Mouse (Mus musculus): ENCODE results near the gene Bfar. TPM values are rescaled to one million over a fixed set of nuclear protein-coding genes. Genes with fewer than 3 reads are reported as not detected.
A peak's percentile ranks its signal among the peaks of the same experiment; 100 is the strongest.

The Bfar gene
- polyA plus RNA-seq, 1 experiment from 2014 or later = 41.9 TPM

DNA sequence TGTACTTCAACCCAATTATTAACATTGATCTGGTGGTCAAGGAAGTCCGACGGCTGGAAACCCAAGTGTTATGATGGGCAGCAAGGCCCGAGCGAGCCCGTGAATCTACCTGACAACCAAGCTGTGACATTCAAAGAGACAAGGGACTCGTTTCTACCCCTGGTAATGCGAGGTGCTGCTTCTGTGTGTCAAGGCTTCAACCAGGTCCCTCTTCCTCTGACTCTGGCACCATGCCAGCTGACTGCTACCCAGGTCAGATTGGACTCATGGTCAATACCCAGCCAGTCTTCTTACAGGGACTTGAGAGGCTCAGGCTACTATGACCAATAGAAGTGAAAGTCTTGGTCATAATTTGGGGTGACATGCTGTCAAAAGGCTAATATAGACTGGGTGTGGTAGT, 30.5 kb downstream of the Bfar start:
- H3K4me2 ChIP-seq (ENCODE audit: low read depth, low read length) = no peak overlapping the region
- H3K4me1 ChIP-seq (ENCODE audit: control insufficient read depth, insufficient read depth, low read length) = no peaks in the 10 kb centered on the region
- no peak overlapping the region for H3K9ac ChIP-seq (ENCODE audit: low read length)
- 90% methylated on average over 7 of the region's 7 CpGs for WGBS
- no peak overlapping the region for H3K27ac ChIP-seq (ENCODE audit: low read length)
- H3K36me3 ChIP-seq (ENCODE audit: control insufficient read depth, insufficient read depth, low read length) = peaks cover 10% of the 10 kb centered on the region; the same call in 1 of the 2 replicates
- no peak for ATAC-seq (ENCODE audit: insufficient read depth, low FRiP score)
- no peaks in the 10 kb centered on the region for H3K9me3 ChIP-seq (replicated peaks; ENCODE audit: control insufficient read depth, low read length)
- H3K4me3 ChIP-seq (replicated peaks; ENCODE audit: low read length) = no peak overlapping the region
- no peaks in the 10 kb centered on the region for H3K27me3 ChIP-seq (ENCODE audit: control insufficient read depth, insufficient read depth, low read length)

DNA sequence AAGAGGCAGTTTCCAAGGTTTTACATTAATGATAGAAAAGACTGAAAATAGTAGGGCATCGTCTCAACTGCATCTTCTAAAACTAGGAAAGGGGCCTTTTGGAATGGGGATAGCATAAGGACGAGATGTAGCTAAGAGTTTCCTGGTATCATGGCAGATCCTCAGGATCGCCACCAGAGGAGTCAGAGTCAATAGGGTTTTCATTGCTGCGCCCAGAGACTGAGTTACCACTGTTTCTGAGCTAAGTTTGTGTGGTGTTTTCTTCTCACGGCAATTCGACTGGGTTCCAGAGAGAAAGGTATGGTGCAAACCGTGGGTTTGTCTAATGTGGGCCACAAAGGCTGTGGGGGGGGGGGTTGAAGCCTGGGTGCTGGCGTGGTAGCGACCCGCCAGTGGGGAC, 33.0 kb downstream of the Bfar start:
- Histone ChIP-seq H3K27ac (ENCODE audit: low read length) (no peak overlapping the region), H3K9me3 (replicated peaks; ENCODE audit: control insufficient read depth, low read length) (no peaks in the 10 kb centered on the region), H3K4me3 (replicated peaks; ENCODE audit: low read length) (no peak overlapping the region), H3K4me1 (ENCODE audit: control insufficient read depth, insufficient read depth, low read length) (no peaks in the 10 kb centered on the region), H3K9ac (ENCODE audit: low read length) (no peak overlapping the region), H3K36me3 (ENCODE audit: control insufficient read depth, insufficient read depth, low read length) (no peaks in the 10 kb centered on the region), H3K27me3 (ENCODE audit: control insufficient read depth, insufficient read depth, low read length) (no peaks in the 10 kb centered on the region), H3K4me2 (ENCODE audit: low read depth, low read length) (no peak overlapping the region)
- WGBS = 96% methylated on average over 10 of the region's 10 CpGs
- ATAC-seq (ENCODE audit: insufficient read depth, low FRiP score) = no peak

DNA sequence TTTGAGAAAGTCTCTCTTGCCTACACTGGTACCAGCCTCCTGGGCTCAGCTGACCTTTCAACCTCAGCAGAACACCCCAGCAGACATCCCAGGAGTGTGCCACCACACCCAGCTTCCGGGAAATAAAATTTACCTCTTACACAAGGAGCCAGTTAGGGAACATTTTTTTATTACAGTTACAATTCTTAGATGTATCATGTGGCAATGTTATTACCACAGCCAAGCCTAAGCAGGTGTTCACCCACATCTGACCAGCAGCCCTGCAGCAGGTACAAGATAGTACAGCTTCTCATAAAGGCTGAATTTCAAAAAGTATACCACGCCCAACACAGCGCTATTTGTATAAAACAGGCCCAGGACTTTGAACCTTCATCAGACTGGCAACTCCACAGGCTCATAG, 43.3 kb downstream of the Bfar start:
- Histone ChIP-seq H3K27ac (ENCODE audit: low read length) (peak overlapping the region; percentile 56), H3K4me2 (ENCODE audit: low read depth, low read length) (no peak overlapping the region), H3K4me1 (ENCODE audit: control insufficient read depth, insufficient read depth, low read length) (0 out of 2 replicates have a peak, but pooled peaks cover 3% of the 10 kb centered on the region), H3K9ac (ENCODE audit: low read length) (no peak overlapping the region), H3K4me3 (replicated peaks; ENCODE audit: low read length) (no peak overlapping the region), H3K9me3 (replicated peaks; ENCODE audit: control insufficient read depth, low read length) (no peaks in the 10 kb centered on the region), H3K27me3 (ENCODE audit: control insufficient read depth, insufficient read depth, low read length) (no peaks in the 10 kb centered on the region), H3K36me3 (ENCODE audit: control insufficient read depth, insufficient read depth, low read length) (no peaks in the 10 kb centered on the region)
- ATAC-seq (ENCODE audit: insufficient read depth, low FRiP score) = peak; percentile 84; the same call in 1 of the 2 replicates
- WGBS = 76% methylated on average over 3 of the region's 3 CpGs

- Histone ChIP-seq H3K27me3 (ENCODE audit: control insufficient read depth, insufficient read depth, low read length) (no peaks in the 10 kb centered on the region), H3K36me3 (ENCODE audit: control insufficient read depth, insufficient read depth, low read length) (no peaks in the 10 kb centered on the region), H3K9ac (ENCODE audit: low read length) (no peak overlapping the region), H3K9me3 (replicated peaks; ENCODE audit: control insufficient read depth, low read length) (no peaks in the 10 kb centered on the region), H3K4me2 (ENCODE audit: low read depth, low read length) (no peak overlapping the region), H3K27ac (ENCODE audit: low read length) (no peak overlapping the region), H3K4me1 (ENCODE audit: control insufficient read depth, insufficient read depth, low read length) (0 out of 2 replicates have a peak, but pooled peaks cover 3% of the 10 kb centered on the region), H3K4me3 (replicated peaks; ENCODE audit: low read length) (no peak overlapping the region)
- ATAC-seq (ENCODE audit: insufficient read depth, low FRiP score) = no peak
- 91% methylated on average over 2 of the region's 2 CpGs for WGBS
Measured at GRCm38 (mm10) chr16:13716821-13717553, 45.3 kb downstream of the Bfar start.

DNA sequence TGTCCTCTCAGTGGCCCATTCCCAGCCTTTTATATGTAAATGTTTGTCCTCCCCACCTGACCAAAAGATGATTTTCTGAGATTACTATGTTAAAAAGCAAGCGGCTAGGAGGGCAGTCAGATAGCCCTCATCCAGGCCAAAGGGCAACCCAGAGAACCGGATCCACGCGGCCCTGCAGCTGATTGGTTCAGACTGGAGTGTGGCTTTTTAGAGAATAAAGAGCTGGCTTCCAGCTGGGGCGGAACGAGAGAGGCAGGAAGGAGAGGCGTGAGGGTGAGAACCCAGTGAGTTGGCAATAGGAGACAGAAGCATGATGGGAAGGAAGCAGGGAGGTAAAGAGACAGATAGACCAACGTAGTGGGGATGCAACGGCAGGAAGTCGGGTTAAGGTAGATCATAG, 51.3 kb downstream of the Bfar start:
- H3K4me2 ChIP-seq (ENCODE audit: low read depth, low read length) = no peak overlapping the region
- H3K36me3 ChIP-seq (ENCODE audit: control insufficient read depth, insufficient read depth, low read length) = no peaks in the 10 kb centered on the region
- no peaks in the 10 kb centered on the region for H3K27me3 ChIP-seq (ENCODE audit: control insufficient read depth, insufficient read depth, low read length)
- no peaks in the 10 kb centered on the region for H3K9me3 ChIP-seq (replicated peaks; ENCODE audit: control insufficient read depth, low read length)
- 43% methylated on average over 10 of the region's 10 CpGs for WGBS
- no peak overlapping the region for H3K27ac ChIP-seq (ENCODE audit: low read length)
- H3K9ac ChIP-seq (ENCODE audit: low read length) = no peak overlapping the region
- H3K4me1 ChIP-seq (ENCODE audit: control insufficient read depth, insufficient read depth, low read length) = no peaks in the 10 kb centered on the region; the same call in 1 of the 2 replicates
- no peak for ATAC-seq (ENCODE audit: insufficient read depth, low FRiP score)
- no peak overlapping the region for H3K4me3 ChIP-seq (replicated peaks; ENCODE audit: low read length)

DNA sequence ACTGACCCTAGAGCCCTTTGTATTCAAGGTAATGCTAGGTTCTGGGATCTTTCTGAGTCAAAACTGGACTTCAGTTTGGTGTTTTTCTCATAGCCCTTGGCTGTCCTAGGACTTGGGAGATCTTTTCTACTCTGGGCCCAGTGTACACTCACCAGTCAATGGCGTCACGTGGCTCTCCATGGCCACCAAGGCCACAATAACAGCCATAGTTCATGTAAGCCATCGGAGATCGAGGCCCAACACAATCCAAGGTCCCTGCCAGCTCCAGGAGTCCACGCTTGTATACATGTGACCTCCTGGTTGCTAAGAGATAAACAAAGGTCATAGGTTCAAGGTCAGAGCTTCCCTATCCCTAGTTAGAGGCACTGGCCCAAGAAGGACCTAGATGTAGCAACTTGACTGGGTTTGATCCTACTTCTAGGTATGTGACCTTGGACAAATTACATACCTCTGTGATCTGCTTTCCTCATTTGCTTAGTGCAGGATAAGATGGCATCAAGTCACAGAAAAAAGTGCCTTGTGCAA, 56.2 kb downstream of the Bfar start:
- Histone ChIP-seq H3K4me3 (replicated peaks; ENCODE audit: low read length) (no peak overlapping the region), H3K9ac (ENCODE audit: low read length) (no peak overlapping the region), H3K27me3 (ENCODE audit: control insufficient read depth, insufficient read depth, low read length) (no peaks in the 10 kb centered on the region), H3K27ac (ENCODE audit: low read length) (peak overlapping the region; percentile 38; the same call in 1 of the 2 replicates), H3K4me2 (ENCODE audit: low read depth, low read length) (no peak overlapping the region), H3K4me1 (ENCODE audit: control insufficient read depth, insufficient read depth, low read length) (peaks cover 5% of the 10 kb centered on the region), H3K36me3 (ENCODE audit: control insufficient read depth, insufficient read depth, low read length) (no peaks in the 10 kb centered on the region), H3K9me3 (replicated peaks; ENCODE audit: control insufficient read depth, low read length) (no peaks in the 10 kb centered on the region)
- WGBS = 76% methylated on average over 5 of the region's 5 CpGs
- no peak for ATAC-seq (ENCODE audit: insufficient read depth, low FRiP score)

GRCm38 (mm10) chr16:13729428-13729827, 57.8 kb downstream of the Bfar start:
- Histone ChIP-seq H3K9ac (ENCODE audit: low read length) (no peak overlapping the region), H3K36me3 (ENCODE audit: control insufficient read depth, insufficient read depth, low read length) (no peaks in the 10 kb centered on the region), H3K4me1 (ENCODE audit: control insufficient read depth, insufficient read depth, low read length) (peaks cover 5% of the 10 kb centered on the region; the same call in 1 of the 2 replicates), H3K4me3 (replicated peaks; ENCODE audit: low read length) (peak overlapping the region; percentile 39), H3K9me3 (replicated peaks; ENCODE audit: control insufficient read depth, low read length) (no peaks in the 10 kb centered on the region), H3K27me3 (ENCODE audit: control insufficient read depth, insufficient read depth, low read length) (no peaks in the 10 kb centered on the region), H3K4me2 (ENCODE audit: low read depth, low read length) (peak overlapping the region; percentile 51; the same call in 1 of the 2 replicates), H3K27ac (ENCODE audit: low read length) (peak overlapping the region; percentile 82)
- peak; percentile 93 for ATAC-seq (ENCODE audit: insufficient read depth, low FRiP score)
- 74% methylated on average over 4 of the region's 4 CpGs for WGBS

DNA sequence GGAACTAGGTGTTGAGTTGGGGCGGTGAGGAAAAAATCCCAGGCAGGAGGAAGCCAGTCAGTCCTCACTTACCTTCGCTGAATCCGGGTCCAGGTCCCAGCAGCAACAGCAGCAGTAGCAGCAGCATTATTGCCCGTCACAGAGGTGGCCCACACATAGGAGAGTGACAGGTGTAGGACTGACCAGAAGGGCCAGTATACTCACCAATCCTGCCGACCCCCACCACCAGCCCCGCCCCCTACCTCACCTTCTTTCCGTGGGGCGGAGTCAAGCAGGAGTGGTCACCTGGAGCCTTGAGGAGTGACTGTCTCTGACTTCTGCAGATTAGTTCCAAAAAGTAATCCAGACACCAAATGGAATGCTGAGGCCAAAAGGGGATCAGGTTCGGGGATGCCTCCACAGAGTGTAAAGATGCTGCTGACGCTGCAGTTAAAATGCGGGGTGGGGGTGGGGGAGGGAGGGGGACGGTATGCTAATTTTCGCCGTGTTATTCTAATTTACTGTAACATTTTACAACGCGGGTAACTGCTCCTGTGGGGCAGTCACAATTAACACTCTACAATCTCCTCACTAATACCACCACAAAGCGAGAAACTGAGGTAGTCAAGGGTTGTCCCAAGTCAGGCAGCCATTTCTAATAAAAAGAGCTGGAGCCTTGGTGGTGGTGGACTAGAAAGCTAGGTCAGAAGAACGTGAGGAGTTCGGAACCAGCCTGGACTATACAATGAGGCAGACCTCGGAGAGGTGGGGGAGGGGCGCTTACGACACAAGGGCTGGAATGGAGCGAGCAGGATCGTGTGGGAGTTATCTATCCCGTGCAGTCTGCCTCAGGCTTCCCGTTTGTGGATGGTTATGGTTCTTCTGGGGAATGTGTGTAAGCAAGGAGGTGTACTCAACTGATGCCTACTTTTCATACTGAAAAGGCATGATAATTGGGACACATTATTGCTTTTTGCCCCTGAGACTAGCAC, 58.9 kb downstream of the Bfar start, which contains the start of gene Pla2g10:
TSS of gene Pla2g10 (minus strand) at position 699 of the 971 bp plus-strand sequence.
- ATAC-seq (ENCODE audit: insufficient read depth, low FRiP score) = no peak
- peak within 1 kb of the TSS; percentile 46; the same call in 1 of the 2 replicates for H3K9ac ChIP-seq (ENCODE audit: low read length)
- H3K4me2 ChIP-seq (ENCODE audit: low read depth, low read length) = peak within 1 kb of the TSS; percentile 51
- peaks cover 5% of the 10 kb centered on the region; the same call in 1 of the 2 replicates for H3K4me1 ChIP-seq (ENCODE audit: control insufficient read depth, insufficient read depth, low read length)
- peak within 1 kb of the TSS; percentile 82 for H3K27ac ChIP-seq (ENCODE audit: low read length)
- no peaks in the 10 kb centered on the region for H3K36me3 ChIP-seq (ENCODE audit: control insufficient read depth, insufficient read depth, low read length)
- 10% methylated on average over 26 of the region's 26 CpGs for WGBS
- H3K9me3 ChIP-seq (replicated peaks; ENCODE audit: control insufficient read depth, low read length) = no peaks in the 10 kb centered on the region
- H3K27me3 ChIP-seq (ENCODE audit: control insufficient read depth, insufficient read depth, low read length) = no peaks in the 10 kb centered on the region
- peak within 1 kb of the TSS; percentile 39 for H3K4me3 ChIP-seq (replicated peaks; ENCODE audit: low read length)
